Comparison of ENCODE assay signal across 23 mouse cellular contexts in genomic region chr7:132145227-132145800, GRCm38 (mm10). TPM values are rescaled to one million over a fixed set of nuclear protein-coding genes. Genes with fewer than 3 reads are reported as not detected.
A peak's percentile ranks its signal among the peaks of the same experiment; 100 is the strongest.
DNase-seq lines count a peak whose midpoint lies in the region; TF ChIP-seq lines count a peak whose summit lies in the region.
"Had no signal": no experiment of that assay in that cellular context is flagged by ENCODE, and none has a peak within 500 bp of the region (broad histone marks: within the 10 kb centered on the region; RNA-seq: fewer than 3 reads in every experiment).

No protein-coding gene starts in this region.

- peak overlapping the region; percentile 42; the same call in 1 of the 2 replicates for H3K27ac ChIP-seq in embryonic fibroblast, embryonic 13.5 days (ENCODE audit: insufficient read depth, low read length)
- H3K27ac ChIP-seq: gastrocnemius, adult 2 months; hindbrain, embryonic 13.5 days; kidney, embryonic 15.5 days; liver, embryonic 14.5 days; midbrain, embryonic 13.5 days; stomach, embryonic 15.5 days had no signal

- no peaks in the 10 kb centered on the region for H3K4me1 ChIP-seq in embryonic fibroblast, embryonic 13.5 days (ENCODE audit: control insufficient read depth, insufficient read depth, low read length)
- H3K4me1 ChIP-seq: hindbrain, embryonic 13.5 days; kidney, embryonic 15.5 days; megakaryocyte, embryonic 14.5 days; midbrain, embryonic 13.5 days; stomach, embryonic 15.5 days had no signal

- TF ChIP-seq CTCF in embryonic fibroblast, embryonic 13.5 days (IDR thresholded peaks at IDR 0.05; ENCODE audit: borderline replicate concordance, insufficient read depth, low read length): no peak

- H3K4me3 ChIP-seq in embryonic fibroblast, embryonic 13.5 days (ENCODE audit: insufficient read depth, low read length): no peak overlapping the region
- H3K4me3 ChIP-seq: gastrocnemius, adult 2 months; hindbrain, embryonic 13.5 days; kidney, embryonic 15.5 days; megakaryocyte, embryonic 14.5 days; midbrain, embryonic 13.5 days; stomach, embryonic 15.5 days had no signal

- TF ChIP-seq POLR2A in embryonic fibroblast, embryonic 13.5 days (IDR thresholded peaks at IDR 0.05; ENCODE audit: low read depth, low read length): no peak

- DNase-seq in embryo, embryonic 11 days: peak; percentile 36
- no peak for DNase-seq in embryo, embryonic 9.5 days (ENCODE audit: extremely low spot score)
- peak; percentile 21 for DNase-seq in right cerebral cortex, postnatal 14 days
- no peak for DNase-seq in right cerebral cortex, postnatal 36 days (ENCODE audit: low spot score in 2 of 2)
- DNase-seq in yolk sac, embryonic 10.5 days (ENCODE audit: low spot score): no peak
- no peak for DNase-seq in kidney, postnatal 4 days
- DNase-seq in cerebellum, postnatal 36 days: no peak
- DNase-seq: adrenal gland, postnatal 14 days; cerebellum, adult 9-10 months; gastrocnemius, adult 2 months; heart, postnatal 36 days; kidney, adult 11 months; kidney, postnatal 36 days; left cerebral cortex, postnatal 4 days; lung, embryonic 14.5 days; lung, postnatal 36 days had no signal

RNA-seq across cellular contexts. Expression of gene Cpxm2, which starts 9.2 kb away (rescaled TPM):
- polyA plus RNA-seq in embryonic fibroblast, embryonic 13.5 days (2011; ENCODE audit: insufficient read length, low read depth, missing spikeins): 4.6 and 22.6 TPM in 2 replicates

Comparison
In these comparisons a context has a peak if more than half of its experiments do, and no peak if none do; other contexts are left out.
1. DNase-seq: peak in embryo, embryonic 11 days (single experiment) and right cerebral cortex, postnatal 14 days (single experiment); none in embryo, embryonic 9.5 days (single experiment), right cerebral cortex, postnatal 36 days (0 of 2), yolk sac, embryonic 10.5 days (single experiment), kidney, postnatal 4 days (0 of 2) and cerebellum, postnatal 36 days (0 of 2).